Mouse (Mus musculus): ENCODE data around the gene Mecp2.

DNA sequence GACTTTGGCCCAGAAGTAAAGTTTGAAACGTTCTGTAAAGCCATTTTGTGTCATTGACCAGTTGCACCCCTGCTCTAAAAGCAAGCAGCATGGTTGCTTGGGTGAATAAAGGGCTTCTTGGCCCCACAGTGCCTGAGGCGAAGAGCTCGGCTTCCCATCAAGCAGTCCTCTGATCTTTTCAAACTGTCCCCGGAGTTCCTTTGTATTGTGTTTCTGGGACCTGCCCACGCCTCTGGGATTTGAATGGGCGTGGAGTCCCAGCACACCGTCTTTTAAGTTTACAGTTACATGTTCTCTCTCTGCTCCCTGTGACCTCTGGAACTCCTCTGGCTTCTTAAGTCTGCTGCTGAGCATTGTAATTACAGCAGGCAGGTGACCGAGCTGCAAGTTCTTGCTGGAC, 127.1 kb downstream of the Mecp2 start:
- TF ChIP-seq TAL1 (IDR thresholded peaks at IDR 0.05; ENCODE audit: low read length) (no peak), GATA1 (IDR thresholded peaks at IDR 0.05; ENCODE audit: low read length) (no peak)

All from erythroblast, embryonic 14.5 days (primary cell).